Mouse (Mus musculus) small intestine, adult 2 months (tissue): ENCODE results near the gene Med4.

Experiments
- CTCF ChIP-seq: fragments of 200-500 bp; IDR thresholded peaks from 2 replicates; pipeline ENCODE4 v1.5.1; 2012; ENCODE audit warnings: low read depth, mild to moderate bottlenecking, control low read depth, inconsistent platforms, low read length, moderate library complexity, mixed read lengths; ENCODE audit not compliant: insufficient replicate concordance, insufficient read length; ENCODE audit errors: extremely low read depth
- POLR2A ChIP-seq: fragments of 200-500 bp; IDR thresholded peaks from 2 replicates; pipeline ENCODE4 v1.6.1; 2012; ENCODE audit warnings: low read depth, mild to moderate bottlenecking, control low read depth, inconsistent platforms, low read length, moderate library complexity

DNA sequence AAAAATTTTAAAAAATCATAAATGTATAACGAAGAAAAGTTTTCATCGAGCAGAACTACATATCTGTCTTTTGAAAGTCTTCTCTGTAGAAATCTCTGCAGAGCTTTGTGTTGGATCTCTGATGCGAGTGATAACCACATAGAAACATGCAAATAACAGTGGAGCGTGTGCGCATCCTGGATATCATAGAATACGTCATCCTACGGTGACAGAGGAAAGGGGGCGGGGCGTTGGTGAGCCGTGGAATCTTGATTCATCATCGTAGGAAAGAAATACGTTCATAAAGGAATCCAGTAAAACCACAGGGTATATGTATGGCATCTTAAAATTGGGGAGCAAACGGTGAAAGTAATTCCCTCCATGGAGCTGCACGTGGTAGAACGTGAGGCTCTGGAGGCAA is 2.6 kb upstream of the Med4 start:
- no peak for TF ChIP-seq CTCF
- TF ChIP-seq POLR2A = no peak
